In the genomic region with DNA sequence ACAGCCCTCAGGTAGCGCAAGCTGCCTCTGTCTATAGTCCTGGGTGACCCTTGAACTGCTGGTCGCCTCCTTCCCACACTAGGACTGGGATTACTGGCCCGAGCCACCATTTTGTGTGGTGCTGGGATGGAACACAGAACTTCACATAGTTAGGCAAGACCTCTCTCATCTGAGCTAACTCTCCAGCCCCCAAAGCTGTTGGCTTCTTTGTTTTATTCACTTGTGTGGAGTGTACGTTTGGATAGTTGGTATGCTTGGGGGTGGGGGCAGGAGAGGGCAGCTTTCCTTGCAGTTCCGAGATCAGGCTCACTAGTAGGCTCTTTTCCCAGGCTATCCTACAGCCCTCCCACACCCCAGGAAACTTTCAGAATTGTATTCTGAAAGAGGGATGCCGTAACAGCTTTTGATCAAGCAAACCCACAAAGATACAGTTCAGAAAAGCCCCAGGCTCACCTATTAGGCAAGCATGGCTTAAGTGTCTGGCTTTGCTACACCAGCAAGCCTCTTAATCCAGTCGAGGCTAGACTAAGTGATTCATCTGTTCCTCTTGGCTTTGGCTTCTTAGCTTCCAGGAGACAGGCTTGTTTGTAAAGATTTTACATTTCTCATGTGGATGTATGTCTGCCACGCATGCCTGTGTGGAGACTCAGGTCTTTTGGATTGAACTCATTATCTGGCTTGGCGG, we compare ENCODE assay signal across 10 mouse cellular contexts. TPM values are rescaled to one million over a fixed set of nuclear protein-coding genes. Genes with fewer than 3 reads are reported as not detected.
DNase-seq lines count a peak whose midpoint lies in the region; ATAC-seq and TF ChIP-seq lines count a peak whose summit lies in the region.
"Had no signal": no experiment of that assay in that cellular context is flagged by ENCODE, and none has a peak within 500 bp of the region (broad histone marks: within the 10 kb centered on the region; RNA-seq: fewer than 3 reads in every experiment).

No protein-coding gene starts in this region.

- H3K4me3 ChIP-seq in liver, adult 2 months (ENCODE audit: insufficient read depth, low read depth, low read length), result peak overlapping the region; percentile 18
- peak overlapping the region; percentile 82 for H3K4me3 ChIP-seq in bone marrow macrophage, adult 2 months (ENCODE audit: insufficient read depth, low read length)
- 0 out of 2 replicates have a peak overlapping the region, but pooled peaks have one; percentile 3 for H3K4me3 ChIP-seq in hindbrain, embryonic 12.5 days
- peak overlapping the region; percentile 98 for H3K4me3 ChIP-seq in macrophage (ENCODE audit: inconsistent target)

- H3K27me3 ChIP-seq in liver, adult 2 months (ENCODE audit: control insufficient read depth, insufficient read depth, low read length), result no peaks in the 10 kb centered on the region
- H3K27me3 ChIP-seq in hindbrain, embryonic 12.5 days, result peaks cover 20% of the 10 kb centered on the region

- peak overlapping the region; percentile 64 for H3K4me2 ChIP-seq in hindbrain, embryonic 12.5 days (replicated peaks)

- peak overlapping the region; percentile 51 for H3K9ac ChIP-seq in liver, adult 2 months (ENCODE audit: low read depth, low read length)
- 0 out of 2 replicates have a peak overlapping the region, but pooled peaks have one; percentile 8 for H3K9ac ChIP-seq in hindbrain, embryonic 12.5 days

- 22% methylated on average over 9 of the region's 9 CpGs for WGBS in liver, adult 2 months
- WGBS in hindbrain, embryonic 12.5 days, result 81% methylated on average over 9 of the region's 9 CpGs
- WGBS in macrophage (ENCODE audit: missing documents), result 74% methylated on average over 9 of the region's 9 CpGs

- peak overlapping the region; percentile 49 for H3K27ac ChIP-seq in liver, adult 2 months (replicated peaks; ENCODE audit: insufficient read depth, low read depth, low read length)
- H3K27ac ChIP-seq in bone marrow macrophage, adult 2 months (ENCODE audit: insufficient read depth, low read depth, low read length), result peak overlapping the region; percentile 90
- no peak overlapping the region for H3K27ac ChIP-seq in hindbrain, embryonic 12.5 days
- H3K27ac ChIP-seq in macrophage, result peak overlapping the region; percentile 98

- ATAC-seq in hindbrain, embryonic 12.5 days (ENCODE audit: low FRiP score), result no peak

- H3K79me2 ChIP-seq in liver, adult 2 months (ENCODE audit: control insufficient read depth, insufficient read depth, low read length), result 0 out of 2 replicates have a peak, but pooled peaks cover 5% of the 10 kb centered on the region
- peaks cover 60% of the 10 kb centered on the region for H3K79me2 ChIP-seq in macrophage (ENCODE audit: inconsistent target)

- peak; percentile 48 for DNase-seq in liver, adult 2 months (ENCODE audit: extremely low read depth, low read depth, low spot score)
- no peak for DNase-seq in liver
- no peak for DNase-seq in left cerebral cortex, adult 18-20 months (ENCODE audit: low spot score in 2 of 2)
- DNase-seq in c-Kit-positive CD71-positive TER-119-positive erythroid progenitor cells, embryonic 14.5 days (ENCODE audit: low spot score), result no peak
- no peak for DNase-seq in frontal cortex, postnatal 10 days (ENCODE audit: low spot score in 2 of 2)
- DNase-seq: thymus, postnatal 36 days had no signal

- no peaks in the 10 kb centered on the region for H3K9me3 ChIP-seq in hindbrain, embryonic 12.5 days (replicated peaks)

- peaks cover 36% of the 10 kb centered on the region for H3K4me1 ChIP-seq in liver, adult 2 months (ENCODE audit: control insufficient read depth, insufficient read depth, low read length)
- peaks cover 20% of the 10 kb centered on the region for H3K4me1 ChIP-seq in bone marrow macrophage, adult 2 months (ENCODE audit: control insufficient read depth, insufficient read depth, low read length)
- H3K4me1 ChIP-seq in hindbrain, embryonic 12.5 days, result peaks cover 24% of the 10 kb centered on the region

- TF ChIP-seq POLR2A in liver, adult 2 months (IDR thresholded peaks at IDR 0.05; ENCODE audit: extremely low read depth, insufficient read depth, low read length), result no peak
- TF ChIP-seq POLR2A in bone marrow macrophage, adult 2 months (IDR thresholded peaks at IDR 0.05; ENCODE audit: borderline replicate concordance, low read depth, low read length), result no peak

- peaks cover 14% of the 10 kb centered on the region for H3K36me3 ChIP-seq in liver, adult 2 months (ENCODE audit: control insufficient read depth, insufficient read depth, low read length)
- H3K36me3 ChIP-seq in hindbrain, embryonic 12.5 days, result peaks cover 19% of the 10 kb centered on the region
- peaks cover 24% of the 10 kb centered on the region; the same call in 1 of the 2 replicates for H3K36me3 ChIP-seq in macrophage (ENCODE audit: inconsistent target)

- TF ChIP-seq CTCF in liver, adult 2 months (IDR thresholded peaks at IDR 0.05; ENCODE audit: low read depth, low read length), result no peak
- TF ChIP-seq CTCF in bone marrow macrophage, adult 2 months (IDR thresholded peaks at IDR 0.05; ENCODE audit: low read depth, low read length), result no peak

RNA-seq across cellular contexts. Expression of a gene that starts 2.5 kb away (rescaled TPM):
- total RNA-seq in liver, adult 2 months (2014; rRNA removed), result 60.9 and 85.4 TPM in 2 replicates
- polyA plus RNA-seq in liver, adult 2 months (2012; rRNA removed), result 281 and 339 TPM in 2 replicates
- 134 and 173 TPM in 2 replicates for polyA plus RNA-seq in bone marrow macrophage, adult 2 months (2012; ENCODE audit: insufficient read depth, insufficient read length, missing spikeins)
- 59.6 and 72.4 TPM in 2 replicates for polyA plus RNA-seq in hindbrain, embryonic 12.5 days (2016; fragmentation: Nextera tagmentation; extraction: Ambion mirVana)
- 100 to 1,000 TPM in 10 of 26 experiments, 10 to 100 TPM in 16; 29.8 to 187 (median 71.5) TPM for total RNA-seq in macrophage (2018; cell fraction: chromatin; rRNA removed)
- total RNA-seq in macrophage (2018; cell fraction: cytosol; rRNA removed), result 100 to 1,000 TPM; 160 to 470 (median 218) TPM
- total RNA-seq in macrophage (2018; cell fraction: nucleus; rRNA removed), result 100 to 1,000 TPM in 18 of 26 experiments, 10 to 100 TPM in 8; 64.8 to 241 (median 115) TPM
- 112 to 385 TPM (median 315 TPM) in 3 replicates for polyA plus RNA-seq in macrophage (2018)
- total RNA-seq in left cerebral cortex, adult 18-20 months (2021), result 10 to 100 TPM; 65.4 to 66.8 TPM

RNA-seq across cellular contexts. Expression of a gene that starts 22.8 kb away (rescaled TPM):
- total RNA-seq in liver, adult 2 months (2014; rRNA removed), result 0.07 and 0.09 TPM in 2 replicates
- polyA plus RNA-seq in liver, adult 2 months (2012; rRNA removed), result 0.09 and 0.39 TPM in 2 replicates
- not detected in 2 replicates for polyA plus RNA-seq in bone marrow macrophage, adult 2 months (2012; ENCODE audit: insufficient read depth, insufficient read length, missing spikeins)
- polyA plus RNA-seq in hindbrain, embryonic 12.5 days (2016; fragmentation: Nextera tagmentation; extraction: Ambion mirVana), result 23.3 and 35.6 TPM in 2 replicates
- total RNA-seq in macrophage (2018; cell fraction: chromatin; rRNA removed), result not detected
- under 1 TPM in 3 of 26 experiments, not detected in 23; 0.07 to 0.45 (median 0.10) TPM for total RNA-seq in macrophage (2018; cell fraction: cytosol; rRNA removed)
- total RNA-seq in macrophage (2018; cell fraction: nucleus; rRNA removed), result 1 to 10 TPM in 1 of 26 experiments, not detected in 25; 2.5 TPM
- polyA plus RNA-seq in macrophage (2018), result 0.07 TPM in 1 of 3 replicates, not detected in the others
- 1 to 10 TPM in 1 of 2 experiments, under 1 TPM in 1; 0.77 to 2.6 TPM for total RNA-seq in left cerebral cortex, adult 18-20 months (2021)
- total RNA-seq: megakaryocyte-erythroid progenitor cell, adult 5-6 weeks had no signal

RNA-seq across cellular contexts. Expression of a gene that starts 42.2 kb away (rescaled TPM):
- total RNA-seq in liver, adult 2 months (2014; rRNA removed), result 0.34 TPM in 1 of 2 replicates, not detected in the other
- not detected in 2 replicates for polyA plus RNA-seq in liver, adult 2 months (2012; rRNA removed)
- polyA plus RNA-seq in bone marrow macrophage, adult 2 months (2012; ENCODE audit: insufficient read depth, insufficient read length, missing spikeins), result 15.6 and 18.3 TPM in 2 replicates
- 24.1 and 29.2 TPM in 2 replicates for polyA plus RNA-seq in hindbrain, embryonic 12.5 days (2016; fragmentation: Nextera tagmentation; extraction: Ambion mirVana)
- 10 to 100 TPM in 3 of 26 experiments, 1 to 10 TPM in 22, under 1 TPM in 1; 1.00 to 24.6 (median 3.1) TPM for total RNA-seq in macrophage (2018; cell fraction: chromatin; rRNA removed)
- total RNA-seq in macrophage (2018; cell fraction: cytosol; rRNA removed), result 1 to 10 TPM in 7 of 26 experiments, under 1 TPM in 18, not detected in 1; 0.08 to 2.0 (median 0.55) TPM
- total RNA-seq in macrophage (2018; cell fraction: nucleus; rRNA removed), result 10 to 100 TPM in 1 of 26 experiments, 1 to 10 TPM in 18, under 1 TPM in 5, not detected in 2; 0.35 to 12.5 (median 1.5) TPM
- 2.4 to 2.6 TPM in 2 of 3 replicates, not detected in the other for polyA plus RNA-seq in macrophage (2018)
- not detected for total RNA-seq in left cerebral cortex, adult 18-20 months (2021)

RNA-seq across cellular contexts. Expression of a gene that starts 55.4 kb away (rescaled TPM):
- not detected in 2 replicates for total RNA-seq in liver, adult 2 months (2014; rRNA removed)
- polyA plus RNA-seq in liver, adult 2 months (2012; rRNA removed), result 0.10 and 0.11 TPM in 2 replicates
- polyA plus RNA-seq in bone marrow macrophage, adult 2 months (2012; ENCODE audit: insufficient read depth, insufficient read length, missing spikeins), result not detected in 2 replicates
- polyA plus RNA-seq in hindbrain, embryonic 12.5 days (2016; fragmentation: Nextera tagmentation; extraction: Ambion mirVana), result 18.4 and 18.7 TPM in 2 replicates
- total RNA-seq in macrophage (2018; cell fraction: chromatin; rRNA removed), result not detected
- not detected for total RNA-seq in macrophage (2018; cell fraction: cytosol; rRNA removed)
- total RNA-seq in macrophage (2018; cell fraction: nucleus; rRNA removed), result not detected
- not detected in 3 replicates for polyA plus RNA-seq in macrophage (2018)
- not detected for total RNA-seq in left cerebral cortex, adult 18-20 months (2021)
- total RNA-seq: megakaryocyte-erythroid progenitor cell, adult 5-6 weeks had no signal

Comparison
In these comparisons a context has a peak if more than half of its experiments do, and no peak if none do; other contexts are left out.
1. H3K4me3 ChIP-seq: peak in every context shown above with its lines; median percentile 98 in macrophage; 82 in bone marrow macrophage, adult 2 months; 18 in liver, adult 2 months; 3 in hindbrain, embryonic 12.5 days.
2. RNA of a gene that starts 22.8 kb away (polyA plus RNA-seq): 23.3 to 35.6 TPM in hindbrain, embryonic 12.5 days; 0.09 to 0.39 TPM in liver, adult 2 months, 0.07 TPM in macrophage and not detected in bone marrow macrophage, adult 2 months; every median in the first group is over 10 times any median in the second.